In genomic region chr17:35001452-35002152, GRCm38 (mm10) we compare ENCODE assay signal across 8 mouse cellular contexts. TPM values are rescaled to one million over a fixed set of nuclear protein-coding genes. Genes with fewer than 3 reads are reported as not detected.
A peak's percentile ranks its signal among the peaks of the same experiment; 100 is the strongest.
DNase-seq lines count a peak whose midpoint lies in the region; ATAC-seq and TF ChIP-seq lines count a peak whose summit lies in the region.

No protein-coding gene starts in this region.

- H3K9ac ChIP-seq in forebrain, embryonic 11.5 days (ENCODE audit: low read length) = peak overlapping the region; percentile 84
- H3K9ac ChIP-seq in limb, embryonic 13.5 days = peak overlapping the region; percentile 98
- peak overlapping the region; percentile 90 for H3K9ac ChIP-seq in midbrain, embryonic 16.5 days (ENCODE audit: low read depth, low read length)

- no peaks in the 10 kb centered on the region for H3K27me3 ChIP-seq in cerebellum, adult 2 months (ENCODE audit: control insufficient read depth, insufficient read depth, low read length)
- no peaks in the 10 kb centered on the region for H3K27me3 ChIP-seq in forebrain, embryonic 11.5 days (ENCODE audit: control insufficient read depth, insufficient read depth, low read length)
- no peaks in the 10 kb centered on the region for H3K27me3 ChIP-seq in limb, embryonic 13.5 days
- no peaks in the 10 kb centered on the region for H3K27me3 ChIP-seq in midbrain, embryonic 16.5 days (ENCODE audit: control insufficient read depth, insufficient read depth, low read depth, low read length)

- TF ChIP-seq POLR2A in cerebellum, adult 2 months (IDR thresholded peaks at IDR 0.05; ENCODE audit: borderline replicate concordance, insufficient read depth, low read length) = no peak

- peaks cover 19% of the 10 kb centered on the region for H3K36me3 ChIP-seq in forebrain, embryonic 11.5 days (ENCODE audit: control insufficient read depth, insufficient read depth, low read length)
- H3K36me3 ChIP-seq in limb, embryonic 13.5 days = peaks cover 53% of the 10 kb centered on the region
- H3K36me3 ChIP-seq in midbrain, embryonic 16.5 days (ENCODE audit: control insufficient read depth, insufficient read depth, low read length) = peaks cover 14% of the 10 kb centered on the region

- peak overlapping the region; percentile 61 for H3K4me3 ChIP-seq in cerebellum, adult 2 months (replicated peaks; ENCODE audit: insufficient read depth, low read depth, low read length)
- peak overlapping the region; percentile 62 for H3K4me3 ChIP-seq in forebrain, embryonic 11.5 days (ENCODE audit: low read depth, low read length)
- peak overlapping the region; percentile 95 for H3K4me3 ChIP-seq in limb, embryonic 13.5 days
- H3K4me3 ChIP-seq in midbrain, embryonic 16.5 days (ENCODE audit: low read depth, low read length) = peak overlapping the region; percentile 77

- H3K9me3 ChIP-seq in forebrain, embryonic 11.5 days (ENCODE audit: control insufficient read depth, low read length) = no peaks in the 10 kb centered on the region
- no peaks in the 10 kb centered on the region for H3K9me3 ChIP-seq in limb, embryonic 13.5 days
- no peaks in the 10 kb centered on the region for H3K9me3 ChIP-seq in midbrain, embryonic 16.5 days (replicated peaks; ENCODE audit: control insufficient read depth, low read length, poor library complexity, severe bottlenecking)

- DNase-seq in cerebellum, adult 2 months = peak; percentile 31 to 41
- DNase-seq in cerebellum, adult 9-10 months = no peak
- peak; percentile 38 for DNase-seq in right cerebral cortex, adult 18-20 months
- DNase-seq in right cerebral cortex, postnatal 4 days = no peak
- no peak for DNase-seq in forebrain, embryonic 11.5 days (ENCODE audit: low spot score)
- no peak for DNase-seq in urinary bladder, adult 18-20 months (ENCODE audit: low spot score in 2 of 2)

- peak overlapping the region; percentile 99 for H3K4me2 ChIP-seq in forebrain, embryonic 11.5 days (ENCODE audit: low read depth, low read length, severe bottlenecking)
- H3K4me2 ChIP-seq in limb, embryonic 13.5 days (replicated peaks) = peak overlapping the region; percentile 99
- H3K4me2 ChIP-seq in midbrain, embryonic 16.5 days (ENCODE audit: low read length) = peak overlapping the region; percentile 97

- under 1% methylated on average over 35 of the region's 35 CpGs for WGBS in cerebellum, adult 2 months
- 1% methylated on average over 35 of the region's 35 CpGs for WGBS in forebrain, embryonic 11.5 days
- under 1% methylated on average over 35 of the region's 35 CpGs for WGBS in limb, embryonic 13.5 days
- WGBS in midbrain, embryonic 16.5 days = 0% methylated on average over 35 of the region's 35 CpGs

- ATAC-seq in forebrain, embryonic 11.5 days (replicated peaks; ENCODE audit: low FRiP score) = no peak; the same call in 1 of the 2 replicates
- ATAC-seq in limb, embryonic 13.5 days (ENCODE audit: low FRiP score, low read depth) = peak; percentile 42
- ATAC-seq in midbrain, embryonic 16.5 days = no peak; the same call in 1 of the 2 replicates

- H3K27ac ChIP-seq in cerebellum, adult 2 months (ENCODE audit: insufficient read depth, low read length) = peak overlapping the region; percentile 99
- peak overlapping the region; percentile 96 for H3K27ac ChIP-seq in forebrain, embryonic 11.5 days (ENCODE audit: low read depth, low read length)
- H3K27ac ChIP-seq in limb, embryonic 13.5 days = peak overlapping the region; percentile 98
- peak overlapping the region; percentile 95 for H3K27ac ChIP-seq in midbrain, embryonic 16.5 days (ENCODE audit: low read length)

- no peak for TF ChIP-seq CTCF in cerebellum, adult 2 months (IDR thresholded peaks at IDR 0.05; ENCODE audit: borderline replicate concordance, insufficient read depth, low read depth, low read length)

- peaks cover 6% of the 10 kb centered on the region for H3K4me1 ChIP-seq in cerebellum, adult 2 months (ENCODE audit: control insufficient read depth, insufficient read depth, low read length)
- H3K4me1 ChIP-seq in forebrain, embryonic 11.5 days (replicated peaks; ENCODE audit: control insufficient read depth, insufficient read depth, low read length) = peaks cover 20% of the 10 kb centered on the region; the same call in 1 of the 2 replicates
- peaks cover 41% of the 10 kb centered on the region for H3K4me1 ChIP-seq in limb, embryonic 13.5 days
- peaks cover 19% of the 10 kb centered on the region for H3K4me1 ChIP-seq in midbrain, embryonic 16.5 days (ENCODE audit: control insufficient read depth, insufficient read depth, low read length)

RNA-seq across cellular contexts. Expression of gene Vars, which starts 0.8 kb away (rescaled TPM):
- polyA plus RNA-seq in cerebellum, adult 2 months (2012; rRNA removed) = 65.3 and 77.0 TPM in 2 replicates
- 169 and 174 TPM in 2 replicates for polyA plus RNA-seq in forebrain, embryonic 11.5 days (2014; fragmentation: Nextera tagmentation; extraction: Ambion mirVana)
- polyA plus RNA-seq in limb, embryonic 13.5 days (2015; fragmentation: Nextera tagmentation; extraction: Ambion mirVana) = 102 and 110 TPM in 2 replicates
- 54.8 and 56.5 TPM in 2 replicates for polyA plus RNA-seq in midbrain, embryonic 16.5 days (2015; fragmentation: Nextera tagmentation; extraction: Ambion mirVana)

RNA-seq across cellular contexts. Expression of gene Vwa7, which starts 14.8 kb away (rescaled TPM):
- 25.5 and 30.1 TPM in 2 replicates for polyA plus RNA-seq in cerebellum, adult 2 months (2012; rRNA removed)
- 0.15 and 0.27 TPM in 2 replicates for polyA plus RNA-seq in forebrain, embryonic 11.5 days (2014; fragmentation: Nextera tagmentation; extraction: Ambion mirVana)
- 0.17 TPM in 2 replicates for polyA plus RNA-seq in limb, embryonic 13.5 days (2015; fragmentation: Nextera tagmentation; extraction: Ambion mirVana)
- polyA plus RNA-seq in midbrain, embryonic 16.5 days (2015; fragmentation: Nextera tagmentation; extraction: Ambion mirVana) = 0.16 and 0.26 TPM in 2 replicates

RNA-seq across cellular contexts. Expression of gene Lsm2, which starts 19.9 kb away (rescaled TPM):
- 56.2 and 63.7 TPM in 2 replicates for polyA plus RNA-seq in cerebellum, adult 2 months (2012; rRNA removed)
- 288 and 292 TPM in 2 replicates for polyA plus RNA-seq in forebrain, embryonic 11.5 days (2014; fragmentation: Nextera tagmentation; extraction: Ambion mirVana)
- 196 and 200 TPM in 2 replicates for polyA plus RNA-seq in limb, embryonic 13.5 days (2015; fragmentation: Nextera tagmentation; extraction: Ambion mirVana)
- 97.2 and 107 TPM in 2 replicates for polyA plus RNA-seq in midbrain, embryonic 16.5 days (2015; fragmentation: Nextera tagmentation; extraction: Ambion mirVana)

RNA-seq across cellular contexts. Expression of gene Sapcd1, which starts 26.2 kb away (rescaled TPM):
- 2.0 and 2.3 TPM in 2 replicates for polyA plus RNA-seq in cerebellum, adult 2 months (2012; rRNA removed)
- polyA plus RNA-seq in forebrain, embryonic 11.5 days (2014; fragmentation: Nextera tagmentation; extraction: Ambion mirVana) = 4.0 and 4.1 TPM in 2 replicates
- polyA plus RNA-seq in limb, embryonic 13.5 days (2015; fragmentation: Nextera tagmentation; extraction: Ambion mirVana) = 7.2 and 8.2 TPM in 2 replicates
- polyA plus RNA-seq in midbrain, embryonic 16.5 days (2015; fragmentation: Nextera tagmentation; extraction: Ambion mirVana) = 0.71 and 1.1 TPM in 2 replicates

RNA-seq across cellular contexts. Expression of gene Hspa1l, which starts 29.1 kb away (rescaled TPM):
- polyA plus RNA-seq in cerebellum, adult 2 months (2012; rRNA removed) = 0.49 and 0.89 TPM in 2 replicates
- polyA plus RNA-seq in forebrain, embryonic 11.5 days (2014; fragmentation: Nextera tagmentation; extraction: Ambion mirVana) = 1.7 and 1.8 TPM in 2 replicates
- polyA plus RNA-seq in limb, embryonic 13.5 days (2015; fragmentation: Nextera tagmentation; extraction: Ambion mirVana) = 0.49 and 0.81 TPM in 2 replicates
- polyA plus RNA-seq in midbrain, embryonic 16.5 days (2015; fragmentation: Nextera tagmentation; extraction: Ambion mirVana) = 2.0 and 2.4 TPM in 2 replicates

Comparison
In these comparisons a context has a peak if more than half of its experiments do, and no peak if none do; other contexts are left out.
1. DNase-seq: peak in cerebellum, adult 2 months (2 of 2) and right cerebral cortex, adult 18-20 months (single experiment); none in cerebellum, adult 9-10 months (single experiment), right cerebral cortex, postnatal 4 days (single experiment), forebrain, embryonic 11.5 days (single experiment) and urinary bladder, adult 18-20 months (0 of 2).
2. RNA of gene Vwa7, which starts 14.8 kb away (polyA plus RNA-seq): 25.5 to 30.1 TPM in cerebellum, adult 2 months; 0.15 to 0.27 TPM in forebrain, embryonic 11.5 days, 0.16 to 0.26 TPM in midbrain, embryonic 16.5 days and 0.17 TPM in limb, embryonic 13.5 days; every median in the first group is over 10 times any median in the second.
3. Peak in every context shown above with its lines, with median percentiles within 50 percentile points of each other: H3K27ac ChIP-seq, H3K4me3 ChIP-seq, H3K4me2 ChIP-seq and H3K9ac ChIP-seq.